Mouse (Mus musculus) ES-E14 (cell line): ENCODE results near the gene Zdhhc22.

Source experiments
- HCFC1 ChIP-seq: IDR thresholded peaks from 2 replicates; pipeline ENCODE4 v1.6.1; 2012; ENCODE audit warnings: low read length, inconsistent platforms, borderline replicate concordance; ENCODE audit not compliant: insufficient read depth
- ZNF384 ChIP-seq: IDR thresholded peaks from 2 replicates; pipeline ENCODE4 v1.6.1; 2012; ENCODE audit warnings: low read depth, low read length, inconsistent platforms

- TF ChIP-seq HCFC1 (no peak), ZNF384 (no peak)
These were observed 2.0 kb downstream of the Zdhhc22 start for GRCm38 (mm10) chr12:86988227-86988626.
